Mouse (Mus musculus) ES-E14 (cell line): Measurements from ENCODE around the gene Uap1l1. TPM values are rescaled to one million over a fixed set of nuclear protein-coding genes. Genes with fewer than 3 reads are reported as not detected.
A peak's percentile ranks its signal among the peaks of the same experiment; 100 is the strongest.

Experiments
- DNase-seq: peaks from one replicate; pipeline ENCODE4 v3.0.0-alpha.2; 2013; ENCODE audit warnings: low read depth, low spot score
- H3K27ac ChIP-seq: 2 replicates; pipeline ENCODE4 v1.5.1; 2012; ENCODE audit warnings: low read depth, mild to moderate bottlenecking, low read length, moderate library complexity, mixed read lengths; ENCODE audit not compliant: poor library complexity, insufficient read depth, severe bottlenecking
- H3K36me3 ChIP-seq: 2 replicates; pipeline ENCODE4 v1.6.1; 2012; ENCODE audit warnings: mild to moderate bottlenecking, low read length, moderate library complexity, mixed read lengths; ENCODE audit not compliant: control insufficient read depth, poor library complexity, insufficient read depth, severe bottlenecking
- H3K4me1 ChIP-seq, 2 experiments: fragments of 150-350 bp in 1 of 2; sonication (generic) in 1 of 2; 2 replicates each; pipeline ENCODE4 v1.6.1; 2012; ENCODE audit warnings: low read length in 2 of 2, mild to moderate bottlenecking in 1 of 2, mixed read lengths in 1 of 2; ENCODE audit not compliant: control insufficient read depth in 2 of 2, insufficient read depth in 2 of 2, poor library complexity in 1 of 2
- H3K4me3 ChIP-seq, 2 experiments: fragments of 150-350 bp in 1 of 2; sonication (generic) in 1 of 2; 2 replicates each; pipeline ENCODE4 v1.5.1; 2012; ENCODE audit warnings: low read length in 2 of 2, low read depth in 1 of 2, mild to moderate bottlenecking in 1 of 2, mixed read lengths in 1 of 2; ENCODE audit not compliant: insufficient read depth in 1 of 2, poor library complexity in 1 of 2, severe bottlenecking in 1 of 2
- H3K9ac ChIP-seq: 2 replicates; pipeline ENCODE4 v1.6.1; 2012; ENCODE audit warnings: low read depth, mild to moderate bottlenecking, low read length, mixed read lengths; ENCODE audit not compliant: poor library complexity, insufficient read depth, severe bottlenecking
- H3K9me3 ChIP-seq: fragments of 150-350 bp; sonication (generic); 2 replicates; pipeline ENCODE4 v1.6.1; 2012; ENCODE audit warnings: low read depth, mild to moderate bottlenecking, low read length; ENCODE audit not compliant: control insufficient read depth, insufficient read depth
- CHD2 ChIP-seq: IDR thresholded peaks from 2 replicates; pipeline ENCODE4 v1.6.1; 2014; ENCODE audit warnings: mild to moderate bottlenecking, low read depth, low read length, inconsistent platforms
- HCFC1 ChIP-seq: IDR thresholded peaks from 2 replicates; pipeline ENCODE4 v1.6.1; 2012; ENCODE audit warnings: low read length, inconsistent platforms, borderline replicate concordance; ENCODE audit not compliant: insufficient read depth
- MAFK ChIP-seq: IDR thresholded peaks from 2 replicates; pipeline ENCODE4 v1.6.1; 2014; ENCODE audit warnings: mild to moderate bottlenecking, low read depth, low read length, inconsistent platforms; ENCODE audit not compliant: insufficient read depth
- ZC3H11A ChIP-seq: IDR thresholded peaks from 2 replicates; pipeline ENCODE4 v1.6.1; 2012; ENCODE audit warnings: low read depth, mild to moderate bottlenecking, inconsistent platforms, low read length, borderline replicate concordance
- ZNF384 ChIP-seq: IDR thresholded peaks from 2 replicates; pipeline ENCODE4 v1.6.1; 2012; ENCODE audit warnings: low read depth, low read length, inconsistent platforms
- in situ Hi-C, 2 experiments: fragments of 600-800 bp; cut with MboI; formaldehyde crosslinking; loops; one replicate each; pipeline ENCODE4 v1.15.1; 2025; ENCODE audit warnings: low sequenced_read_pairs in 2 of 2, inconsistent platforms in 1 of 2; ENCODE audit not compliant: unreplicated experiment in 2 of 2
- total RNA-seq: library from RNA; depleted of rRNA; stranded (reverse); fragments of 300-350 nt; gene quantifications from 2 replicates; pipeline ENCODE4 v1.2.3, GENCODE M21; 2012

Uap1l1 gene
- total RNA-seq, 1 experiment: 18.7 TPM

DNA sequence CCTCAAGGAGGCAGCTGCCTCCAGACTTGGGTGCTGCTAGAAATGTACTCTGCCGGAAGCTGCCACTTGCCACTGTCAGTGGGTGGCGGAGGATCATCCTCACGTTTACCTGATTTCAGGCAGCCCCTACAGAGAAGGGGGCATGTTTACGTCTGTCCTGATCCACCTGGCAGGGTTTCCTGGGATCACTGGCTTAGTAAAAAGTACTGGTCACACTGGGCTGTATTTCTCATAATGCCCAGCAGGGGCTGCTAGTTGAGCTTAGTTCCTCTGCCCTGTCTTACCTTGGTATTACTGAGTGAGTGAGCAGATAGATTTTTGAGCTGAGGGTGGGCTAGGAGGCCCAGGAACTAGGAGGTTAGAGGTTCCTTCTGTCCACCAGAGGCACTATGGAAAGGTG, 11.1 kb upstream of the Uap1l1 start:
- no peak for DNase-seq
- no peaks in the 10 kb centered on the region for H3K9me3 ChIP-seq
- in situ Hi-C loops: no loop called here
- no peak overlapping the region for H3K4me3 ChIP-seq
- peaks cover 41% of the 10 kb centered on the region for H3K36me3 ChIP-seq
- no peak overlapping the region for H3K9ac ChIP-seq
- peaks cover 0 to 12% of the 10 kb centered on the region in 2 experiments; a peak in 2 of 4 replicates for H3K4me1 ChIP-seq
- TF ChIP-seq MAFK (no peak), HCFC1 (no peak), CHD2 (no peak), ZC3H11A (no peak), ZNF384 (no peak)
- no peak overlapping the region for H3K27ac ChIP-seq

DNA sequence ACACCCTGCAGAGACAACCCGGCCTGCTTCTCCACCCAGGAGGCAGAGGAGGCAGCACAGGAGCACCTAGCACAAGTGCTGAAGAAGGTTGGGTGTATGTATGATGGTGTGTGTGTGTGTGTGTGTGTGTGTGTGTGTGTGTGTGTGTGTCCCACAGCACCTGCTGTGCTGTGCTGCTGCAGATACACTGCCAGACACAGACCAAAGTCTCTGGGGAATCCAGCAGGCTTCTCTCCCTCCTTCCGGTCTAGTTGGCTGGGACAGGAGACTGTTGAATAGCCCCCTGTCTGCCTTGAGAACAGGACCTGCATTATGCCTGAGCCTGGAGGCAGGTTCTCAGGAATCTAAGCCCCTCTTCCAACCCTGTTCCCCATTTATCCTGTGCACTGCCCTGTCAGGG, 7.9 kb upstream of the Uap1l1 start:
- H3K27ac ChIP-seq: no peak overlapping the region
- in situ Hi-C loops: no loop called here
- H3K4me1 ChIP-seq: peaks cover 0 to 4% of the 10 kb centered on the region in 2 experiments; a peak in 1 of 4 replicates
- TF ChIP-seq ZNF384 (no peak), ZC3H11A (no peak), HCFC1 (no peak), CHD2 (no peak), MAFK (no peak)
- DNase-seq: no peak
- H3K4me3 ChIP-seq: peak overlapping the region; percentile 70 to 78
- peaks cover 38% of the 10 kb centered on the region for H3K36me3 ChIP-seq
- H3K9me3 ChIP-seq: no peaks in the 10 kb centered on the region
- no peak overlapping the region for H3K9ac ChIP-seq

DNA sequence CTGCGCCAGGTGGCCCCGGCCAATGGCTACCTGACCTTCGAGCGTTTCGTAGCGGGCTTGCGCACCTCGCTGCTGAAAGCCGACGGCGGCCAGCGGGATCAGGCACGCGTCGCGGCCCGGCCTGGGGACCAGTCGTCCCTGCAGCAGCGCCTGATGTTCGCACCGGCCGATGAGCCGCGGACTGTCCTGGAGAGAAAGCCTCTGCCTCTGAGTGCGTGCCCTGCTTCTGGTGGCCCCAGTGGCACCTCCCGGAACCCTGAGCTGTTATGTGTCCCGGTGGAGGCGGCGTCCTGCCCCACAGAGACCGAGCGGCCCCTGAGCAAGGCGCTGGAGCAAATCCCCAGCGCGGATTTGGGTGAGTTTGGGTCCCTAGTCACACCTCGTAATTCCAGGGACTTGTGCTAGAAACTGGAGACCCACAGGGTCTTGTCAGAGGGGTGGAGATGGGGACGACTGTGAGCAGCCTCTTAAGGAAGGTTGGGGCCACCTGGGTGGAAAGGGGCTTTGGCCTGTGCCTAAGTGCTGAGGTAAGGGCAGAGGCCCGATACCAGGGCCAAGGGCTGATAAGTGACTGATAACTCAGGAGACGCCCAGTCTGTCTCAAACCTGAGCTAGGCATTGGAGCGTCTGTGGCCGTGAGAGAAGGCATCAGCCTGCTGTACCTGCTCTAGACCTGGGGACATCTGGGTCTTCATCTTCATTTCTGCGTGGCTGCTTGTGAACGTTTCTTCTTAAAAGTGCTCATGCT, 7.3 kb upstream of the Uap1l1 start:
- DNase-seq: no peak
- in situ Hi-C loops: no loop called here
- Histone ChIP-seq H3K9me3 (no peaks in the 10 kb centered on the region), H3K4me1 (peaks cover 0 to 4% of the 10 kb centered on the region in 2 experiments; a peak in 1 of 4 replicates), H3K36me3 (peaks cover 33% of the 10 kb centered on the region), H3K9ac (peak overlapping the region; percentile 78), H3K4me3 (peak overlapping the region; percentile 70 to 78), H3K27ac (no peak overlapping the region)
- TF ChIP-seq MAFK (no peak), HCFC1 (no peak), CHD2 (no peak), ZNF384 (no peak), ZC3H11A (no peak)

GRCm38 (mm10) chr2:25371764-25372643, 6.5 kb upstream of the Uap1l1 start, which contains the start of gene Sapcd2:
Gene Sapcd2 (plus strand): TSS chr2:25372321.
- TF ChIP-seq MAFK (no peak), ZC3H11A (no peak), ZNF384 (no peak), HCFC1 (no peak), CHD2 (peak; percentile 40; the same call in 1 of the 2 replicates)
- in situ Hi-C loops: no loop called here
- peaks cover 29% of the 10 kb centered on the region for H3K36me3 ChIP-seq

More at GRCm38 (mm10) chr2:25371764-25372643, 6.5 kb upstream of the Uap1l1 start, which contains the start of gene Sapcd2:
- peak within 1 kb of the TSS; percentile 70 to 78 for H3K4me3 ChIP-seq
- H3K27ac ChIP-seq: peak within 1 kb of the TSS; percentile 30; the same call in 1 of the 2 replicates
- H3K9ac ChIP-seq: peak within 1 kb of the TSS; percentile 80
- DNase-seq: peak; percentile 81
- H3K9me3 ChIP-seq: no peaks in the 10 kb centered on the region
- H3K4me1 ChIP-seq: peaks cover 0 to 4% of the 10 kb centered on the region in 2 experiments; a peak in 1 of 4 replicates
